Mouse (Mus musculus): Measurements from ENCODE around the gene Hmga1. TPM values are rescaled to one million over a fixed set of nuclear protein-coding genes. Genes with fewer than 3 reads are reported as not detected.
A peak's percentile ranks its signal among the peaks of the same experiment; 100 is the strongest.

The Hmga1 gene
- total RNA-seq, 2 experiments from 2014 or later, result 47.3 to 52.7 TPM

DNA sequence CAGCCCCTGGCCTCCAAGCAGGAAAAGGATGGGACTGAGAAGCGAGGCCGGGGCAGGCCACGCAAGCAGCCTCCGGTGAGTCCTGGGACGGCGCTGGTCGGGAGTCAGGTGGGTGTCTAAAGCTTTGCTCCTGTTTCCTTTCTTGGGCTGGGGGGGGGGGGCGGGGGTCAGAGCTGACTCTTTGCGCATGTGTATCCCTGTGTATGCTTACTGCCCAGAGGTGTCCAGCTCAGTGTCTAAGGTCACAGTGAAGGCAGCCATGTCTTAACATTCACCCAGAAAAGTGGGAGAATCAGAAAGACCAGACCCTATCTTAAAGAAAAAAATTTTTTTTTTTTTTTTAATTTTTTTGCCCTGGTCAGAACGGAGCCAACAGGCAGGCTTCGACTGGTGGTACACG, 3.3 kb downstream of the Hmga1 start:
- no peak for DNase-seq

DNA sequence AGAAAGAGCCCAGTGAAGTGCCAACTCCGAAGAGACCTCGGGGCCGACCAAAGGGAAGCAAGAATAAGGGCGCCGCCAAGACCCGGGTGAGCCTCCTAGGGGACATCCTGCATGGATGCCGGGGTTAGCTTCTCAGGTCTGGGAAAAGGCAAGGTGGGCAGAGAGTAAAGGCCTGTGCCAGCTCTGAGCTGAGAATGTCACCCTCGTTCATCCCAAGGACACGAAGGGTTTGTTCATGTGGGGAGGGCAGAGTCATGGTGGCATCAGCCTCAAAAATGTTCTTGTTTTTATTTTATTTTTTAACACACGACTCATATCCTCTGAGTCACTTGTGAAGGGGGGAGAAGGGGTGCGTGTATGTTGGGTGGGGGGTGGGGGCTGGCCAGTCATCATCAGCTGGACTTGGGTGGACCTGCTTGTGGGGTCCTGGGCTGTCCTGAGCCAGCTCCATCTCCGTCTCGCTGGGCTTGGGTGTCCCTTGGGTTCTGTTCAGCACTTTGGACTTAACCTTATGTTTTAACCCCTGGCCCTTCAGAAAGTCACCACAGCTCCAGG, 4.7 kb downstream of the Hmga1 start:
- no peak for DNase-seq

DNA sequence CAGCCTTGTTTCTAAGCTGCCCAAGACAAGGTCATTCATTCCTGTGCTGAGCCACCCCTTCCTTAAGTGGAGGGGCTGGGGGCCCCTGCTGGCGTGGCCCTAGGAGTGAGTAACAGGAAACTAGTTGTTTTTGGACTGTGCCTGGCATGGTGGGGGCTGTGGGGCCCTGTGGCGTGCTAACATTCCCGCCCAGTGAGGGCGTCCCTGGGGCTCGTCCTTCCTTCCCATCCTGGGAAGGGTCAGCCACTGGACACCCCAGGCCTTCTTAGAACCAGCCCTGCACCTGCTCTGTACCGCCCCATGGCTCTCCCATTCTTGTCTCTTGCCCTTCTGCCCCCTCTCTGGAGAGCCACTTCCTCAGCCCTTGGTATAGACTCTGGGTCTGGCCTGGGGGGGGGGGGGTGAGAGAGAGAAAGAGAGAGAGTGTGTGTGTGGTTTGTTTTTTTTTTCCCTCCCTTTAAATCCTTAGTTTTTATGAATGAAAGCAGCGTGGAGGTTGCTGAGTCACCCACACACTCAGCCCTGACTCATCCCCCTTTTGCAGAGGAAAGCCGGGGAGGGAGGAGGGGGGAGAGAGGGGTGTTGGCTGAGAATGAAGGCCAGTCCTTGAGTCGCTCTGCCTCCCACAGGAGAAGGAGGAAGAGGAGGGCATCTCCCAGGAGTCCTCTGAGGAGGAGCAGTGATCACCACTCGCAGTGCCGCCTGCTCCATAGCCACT, 5.7 kb downstream of the Hmga1 start:
- DNase-seq, result peak; percentile 50 to 53

DNA sequence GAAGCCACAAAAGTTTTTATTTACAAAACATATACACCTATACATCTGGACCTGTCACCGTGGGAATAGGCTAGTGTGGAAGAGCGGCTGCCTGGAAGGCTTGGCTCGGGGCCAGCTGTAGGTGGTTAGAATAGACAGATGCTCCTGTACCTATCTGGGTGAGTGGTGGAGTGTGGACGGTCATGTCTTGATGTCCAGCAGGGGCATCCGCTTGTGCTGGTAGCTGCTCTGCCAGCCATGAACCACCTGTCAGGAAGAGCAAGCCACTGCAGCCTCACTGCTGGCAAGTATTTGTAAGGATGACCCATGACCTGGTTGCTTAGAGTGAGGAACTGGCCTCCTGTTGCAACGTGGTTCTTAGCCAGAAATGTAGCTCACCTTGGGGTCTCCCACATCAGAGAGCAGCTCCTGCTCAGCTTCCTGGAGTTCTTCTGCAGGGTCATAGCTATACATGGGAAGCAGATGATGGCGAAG, 7.5 kb downstream of the Hmga1 start:
- DNase-seq, result no peak

DNA sequence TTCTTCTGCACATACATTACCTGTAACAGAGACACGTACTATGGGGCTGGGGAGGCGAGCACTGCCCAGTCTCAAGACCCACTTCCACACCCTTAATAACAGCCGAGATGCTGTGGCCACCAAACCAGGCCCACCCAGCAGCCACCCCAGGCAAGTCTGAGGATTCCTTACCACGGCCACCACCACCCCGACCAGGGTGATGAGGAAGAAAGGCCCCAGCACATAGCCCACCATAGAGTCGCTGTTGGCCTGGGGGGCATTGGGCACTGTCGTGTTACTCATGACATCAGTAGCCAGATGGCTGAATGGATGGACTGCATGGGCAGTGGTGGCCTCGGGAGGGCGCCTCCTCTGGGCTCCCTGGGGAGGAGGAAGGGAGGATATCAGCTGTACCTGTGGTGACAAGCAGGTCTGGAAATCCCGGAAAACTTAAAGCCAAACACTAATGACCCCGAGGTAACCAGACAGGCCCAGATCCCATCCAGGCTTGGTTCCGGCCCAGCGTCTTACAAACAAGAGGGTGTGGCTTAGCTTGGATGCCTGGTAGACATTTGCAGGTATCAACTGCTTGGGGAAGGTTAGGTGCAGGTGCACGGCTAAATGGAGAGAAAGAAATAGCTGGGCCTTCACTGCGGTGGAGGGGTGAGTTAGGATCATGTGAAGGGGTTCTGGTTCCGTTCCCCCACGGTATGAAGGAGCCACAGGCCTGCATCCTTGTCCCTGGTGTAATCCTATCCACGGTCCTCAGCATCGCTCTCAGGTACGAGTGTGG, 8.3 kb downstream of the Hmga1 start:
- DNase-seq, result no peak

DNA sequence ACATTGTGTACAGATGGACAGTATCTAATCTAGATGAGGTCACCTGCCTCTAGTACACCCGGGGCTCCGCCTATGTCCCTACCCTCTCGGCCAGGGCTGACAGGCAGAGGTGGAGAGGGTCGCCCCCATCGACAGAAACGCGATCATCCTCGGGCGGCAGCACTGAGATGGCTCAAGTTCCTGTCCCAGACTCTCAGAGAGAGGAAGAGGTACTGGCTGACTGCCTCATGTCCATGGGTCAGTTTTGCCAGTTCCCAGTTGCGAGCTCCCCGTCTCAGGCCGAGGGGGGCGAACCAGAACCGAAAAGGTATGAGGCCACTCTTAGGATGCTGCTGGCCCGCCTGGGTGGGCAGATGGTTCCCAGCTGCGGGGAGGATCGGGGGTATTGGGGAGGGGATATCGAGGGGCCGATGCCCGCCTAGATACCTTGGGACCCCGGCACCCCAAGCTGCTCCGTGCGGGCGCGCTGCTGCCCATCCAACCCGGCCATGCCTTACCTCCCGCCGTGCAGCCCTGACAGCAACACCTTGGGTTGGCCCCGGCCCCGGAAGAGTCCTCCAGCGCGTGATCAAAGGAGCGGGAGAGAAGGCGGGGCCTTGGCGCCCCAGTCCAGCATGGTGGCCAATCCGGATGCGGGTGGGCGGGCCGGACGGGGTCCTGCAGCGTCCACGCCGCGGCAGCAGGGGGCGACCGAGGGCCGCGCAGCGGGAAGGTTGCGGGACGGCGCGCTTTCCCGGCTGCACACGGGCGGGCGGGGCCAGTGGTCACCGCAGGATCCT, 9.1 kb downstream of the Hmga1 start, which contains the start of gene AI413582:
TSS of gene AI413582 (minus strand) at position 594 of the 779 bp plus-strand sequence.
- DNase-seq, result peak; percentile 96 to 98

DNA sequence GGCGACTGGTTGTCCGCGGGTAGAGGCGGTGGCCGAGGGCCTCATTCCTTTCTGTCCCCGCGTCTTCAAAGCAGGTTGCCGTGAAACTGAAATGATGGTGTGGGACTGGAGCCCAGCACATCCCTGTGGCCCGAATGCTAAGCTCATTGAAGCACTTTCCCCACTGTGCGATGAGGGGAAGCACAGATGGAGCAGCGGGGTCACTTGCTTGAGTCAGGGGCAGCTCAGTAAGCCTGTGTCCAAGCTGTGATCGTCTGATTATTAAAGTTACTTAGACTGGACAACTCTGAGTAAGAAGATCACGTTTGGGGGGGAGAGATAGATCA, 9.6 kb downstream of the Hmga1 start:
- DNase-seq, result no peak

DNA sequence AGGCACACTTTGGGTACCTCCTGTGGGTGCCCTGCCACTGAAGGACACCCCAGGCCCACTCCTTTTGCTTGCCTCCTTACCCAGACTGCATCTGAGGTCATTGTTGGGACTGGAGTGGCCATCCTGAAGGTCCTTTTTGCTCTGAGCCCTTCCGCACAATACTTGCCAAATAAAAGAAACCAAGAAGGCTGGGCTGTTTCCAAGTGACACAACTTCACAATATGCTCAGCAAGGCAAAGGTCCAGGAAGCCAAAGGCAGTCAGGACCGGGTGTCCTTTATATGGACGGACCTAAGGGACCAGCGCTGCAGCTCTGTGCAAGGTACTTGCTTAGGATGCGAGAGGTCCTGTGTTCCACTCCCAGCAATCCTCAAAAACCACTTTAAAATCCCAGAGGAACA, 11.9 kb downstream of the Hmga1 start:
- no peak for DNase-seq

DNA sequence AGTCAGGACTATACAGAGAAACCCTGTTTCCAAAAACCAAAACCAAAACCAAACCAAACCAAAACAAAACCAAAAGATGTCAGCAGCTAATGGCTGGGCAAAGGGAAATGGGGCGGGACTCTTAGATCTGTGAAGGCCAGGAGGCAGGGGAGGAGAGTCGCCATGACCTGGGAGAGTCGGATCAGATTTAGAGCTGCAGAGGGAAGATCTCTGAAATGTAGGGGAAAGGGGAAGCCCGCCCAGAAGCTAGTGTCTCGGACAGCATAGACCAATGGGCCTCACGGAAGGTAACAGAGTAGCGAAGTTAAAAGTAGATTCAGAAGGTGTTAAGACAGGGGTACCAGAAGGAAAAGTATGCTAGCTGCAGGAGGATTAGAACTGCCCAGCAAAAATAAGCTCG, 15.0 kb downstream of the Hmga1 start:
- no peak for DNase-seq

DNA sequence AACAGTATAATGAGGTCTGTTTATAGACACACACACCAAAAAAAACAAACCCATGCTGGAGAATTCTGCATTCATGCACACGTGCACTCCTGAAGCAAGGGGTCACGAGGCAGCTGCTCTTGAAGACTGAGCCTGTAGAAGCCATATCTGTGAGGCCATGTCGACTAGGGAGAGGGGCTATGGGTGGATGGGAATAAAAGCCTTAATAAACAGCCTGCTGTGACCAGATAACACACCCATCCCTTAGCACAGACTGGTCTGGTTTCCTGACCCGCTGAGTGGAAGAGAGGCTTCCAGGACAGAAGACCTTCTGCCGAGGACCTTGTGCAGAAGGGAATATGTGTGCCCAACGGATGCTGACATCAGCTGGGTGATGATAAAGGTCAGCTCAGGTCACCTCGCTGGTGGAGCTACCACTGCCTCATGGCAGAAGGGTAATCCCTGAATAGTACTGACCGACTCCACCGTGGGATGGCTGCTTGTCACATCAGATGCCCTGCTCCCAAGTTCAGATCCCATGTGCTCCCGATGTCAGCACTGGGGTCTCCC, 17.5 kb downstream of the Hmga1 start:
- DNase-seq, result peak in 1 of 2 experiments; percentile 38

DNA sequence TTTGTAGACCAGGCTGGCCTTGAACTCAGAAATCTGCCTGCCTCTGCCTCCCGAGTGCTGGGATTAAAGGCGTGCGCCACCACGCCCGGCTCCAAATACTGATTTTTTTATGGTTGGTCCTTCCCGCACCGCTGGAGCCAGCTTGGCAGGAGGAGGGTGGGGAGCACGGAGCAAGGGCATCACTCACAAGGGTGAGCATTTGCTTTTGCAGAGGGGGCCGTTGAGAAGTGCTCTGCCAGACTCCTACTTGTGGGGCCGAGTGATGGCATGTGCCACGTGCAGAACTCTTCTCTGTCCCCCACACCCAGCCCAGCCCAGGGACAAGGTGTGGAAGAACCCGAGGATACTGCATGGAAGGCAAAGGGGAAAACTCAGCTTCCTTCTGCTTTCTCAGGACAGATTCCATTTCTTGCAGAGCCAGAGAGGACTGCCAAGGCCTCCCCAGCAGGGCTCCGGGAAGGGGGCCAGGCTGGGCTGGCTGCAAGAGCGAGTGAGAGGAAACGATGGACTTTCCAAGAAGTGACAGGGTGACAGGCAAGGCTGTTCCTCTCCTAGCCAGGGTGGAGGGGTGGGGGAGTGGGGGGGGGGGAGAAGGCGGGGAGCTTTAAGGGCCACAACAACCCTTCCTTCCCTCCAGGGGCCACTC, 18.3 kb downstream of the Hmga1 start:
- DNase-seq, result peak; percentile 86 to 90

DNA sequence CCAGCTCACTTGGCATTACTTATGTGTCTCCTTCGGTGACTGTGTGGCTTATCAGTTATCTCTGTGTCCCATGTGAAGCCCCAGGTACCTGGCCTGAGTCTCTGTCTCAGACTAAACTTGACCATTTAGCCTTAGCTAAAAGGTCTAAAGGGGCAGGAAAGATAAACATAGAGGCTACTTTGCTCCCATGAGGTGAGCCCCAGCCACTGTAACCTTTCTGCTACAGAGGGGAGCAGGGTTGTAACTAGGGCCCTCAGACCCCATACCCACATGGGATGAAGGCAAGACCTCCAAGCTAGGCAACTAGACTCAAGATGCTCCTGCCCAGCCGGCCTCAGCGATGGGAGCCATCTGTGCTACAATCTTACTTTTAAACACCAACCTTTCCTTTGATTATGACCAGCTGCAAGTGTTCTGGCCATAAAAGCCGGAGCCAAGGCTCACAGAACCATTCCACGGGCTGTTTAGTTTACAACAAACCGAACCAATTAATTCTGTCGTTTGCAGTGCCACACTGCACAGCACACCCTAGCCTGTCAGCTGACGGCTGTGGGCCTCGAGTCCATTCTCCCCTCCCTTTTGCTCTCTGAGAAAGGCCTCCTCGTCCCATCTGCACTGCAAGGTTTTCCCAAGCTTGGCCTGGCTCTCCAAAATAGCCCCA, 18.9 kb downstream of the Hmga1 start:
- DNase-seq, result peak in 1 of 2 experiments; percentile 36

DNA sequence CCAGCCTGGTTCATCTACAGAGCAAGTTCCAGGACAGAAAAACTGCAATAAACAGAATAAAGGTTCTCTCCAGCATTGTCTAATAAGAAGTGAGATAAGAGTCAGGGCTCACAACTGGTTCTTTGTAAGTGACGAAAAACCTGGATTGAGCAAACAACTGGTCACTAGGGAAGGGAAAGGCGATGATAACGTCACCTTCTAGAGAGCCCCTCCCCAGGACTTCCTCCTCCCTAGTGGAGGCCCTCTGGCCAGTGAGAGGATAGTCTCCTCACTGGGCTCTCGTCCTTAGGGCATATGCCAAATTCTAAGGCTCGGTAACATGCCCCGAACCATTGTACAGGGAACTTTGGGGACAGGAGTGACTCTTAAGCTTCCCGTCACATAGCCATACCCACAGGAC, 19.8 kb downstream of the Hmga1 start:
- DNase-seq, result no peak

DNA sequence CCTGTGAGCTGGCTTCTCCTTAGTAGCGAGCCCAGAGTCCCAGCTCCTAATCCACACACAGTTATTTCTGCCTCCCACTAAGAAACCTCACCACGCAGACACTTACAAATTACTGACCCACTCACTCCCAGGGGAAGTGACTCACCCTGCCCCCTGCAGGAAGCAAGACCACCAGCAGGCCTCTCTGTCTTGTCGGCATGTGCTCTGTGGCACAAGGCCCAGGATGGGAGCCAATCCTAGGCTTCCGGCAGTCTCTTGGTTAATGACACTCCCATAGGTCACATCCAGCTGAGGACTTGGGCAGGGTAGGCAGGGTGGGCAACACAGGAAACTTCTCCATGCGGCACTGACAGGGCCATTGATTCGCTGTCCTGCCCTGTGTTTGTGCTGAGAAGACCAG, 21.2 kb downstream of the Hmga1 start:
- no peak for DNase-seq

DNA sequence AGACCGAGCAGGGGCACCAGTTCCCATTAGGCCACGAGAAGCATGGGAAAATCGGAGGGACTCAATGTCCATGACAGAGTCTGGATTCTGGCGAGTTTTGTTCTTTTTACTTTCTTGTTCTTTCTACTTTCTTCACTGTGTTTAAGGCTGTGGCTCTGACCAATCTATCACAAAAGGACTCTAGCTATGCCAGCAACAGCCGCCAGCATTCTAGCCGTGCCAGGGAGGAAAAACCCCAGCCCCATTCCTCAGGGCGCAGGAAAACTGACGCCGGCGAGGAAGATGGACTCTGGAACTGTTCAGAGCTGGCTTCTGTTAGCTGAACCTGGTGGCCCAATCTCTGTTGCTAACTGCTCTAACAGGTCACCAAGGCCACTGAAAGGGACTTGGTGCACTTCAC, 22.2 kb downstream of the Hmga1 start:
- DNase-seq, result no peak

DNA sequence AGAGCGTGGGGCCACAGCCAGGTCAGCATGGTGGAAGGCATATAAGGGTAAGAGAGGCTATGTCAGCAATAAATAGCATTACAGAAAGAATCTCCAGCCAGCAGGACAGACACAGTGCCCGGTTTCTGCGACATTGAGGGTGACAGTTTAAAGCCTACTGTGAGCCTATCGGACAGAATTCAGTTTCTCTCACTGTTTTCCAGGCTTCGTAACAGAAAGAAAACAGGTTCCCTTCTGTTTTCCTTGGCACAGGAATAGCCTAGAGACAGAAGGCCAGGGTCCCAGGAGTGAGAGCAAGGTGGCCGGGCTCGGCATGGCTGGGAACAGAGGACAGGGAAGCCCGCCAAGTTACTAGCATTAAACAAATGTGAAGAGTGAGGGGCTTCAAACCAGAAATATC, 23.5 kb downstream of the Hmga1 start:
- no peak for DNase-seq

DNA sequence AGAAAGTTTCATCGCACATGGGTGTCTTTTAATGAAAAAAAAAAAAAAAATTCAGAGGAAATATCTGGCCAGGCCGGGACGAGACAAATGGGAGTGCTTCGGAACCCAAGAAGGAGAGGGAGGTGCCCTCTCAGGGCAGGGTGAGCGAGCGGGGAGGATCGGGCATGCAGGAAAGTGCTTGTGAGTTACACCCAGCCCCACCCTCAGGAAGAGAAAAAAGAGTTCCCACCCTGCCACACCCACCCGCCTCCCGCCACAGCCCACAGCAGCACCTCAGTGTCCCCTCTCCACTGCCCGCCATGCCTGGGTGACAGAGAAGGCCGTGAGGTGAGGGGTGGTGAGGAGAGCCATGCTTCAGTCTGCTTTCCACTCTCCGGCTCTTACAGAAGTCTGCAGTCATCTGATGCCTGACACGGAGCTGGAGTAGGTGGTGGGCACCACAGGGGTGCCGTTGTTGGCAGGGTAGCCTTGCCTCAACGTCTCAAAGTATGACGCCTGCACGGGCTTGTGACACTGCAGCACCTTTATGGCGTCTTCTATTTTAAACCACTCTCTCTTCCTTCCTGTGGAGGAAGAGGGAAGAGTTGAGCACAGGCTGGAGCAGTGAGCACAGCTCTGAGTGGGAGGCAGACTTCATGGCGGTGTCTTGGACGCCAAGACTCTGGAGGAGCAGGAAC, 24.2 kb downstream of the Hmga1 start:
- no peak for DNase-seq

DNA sequence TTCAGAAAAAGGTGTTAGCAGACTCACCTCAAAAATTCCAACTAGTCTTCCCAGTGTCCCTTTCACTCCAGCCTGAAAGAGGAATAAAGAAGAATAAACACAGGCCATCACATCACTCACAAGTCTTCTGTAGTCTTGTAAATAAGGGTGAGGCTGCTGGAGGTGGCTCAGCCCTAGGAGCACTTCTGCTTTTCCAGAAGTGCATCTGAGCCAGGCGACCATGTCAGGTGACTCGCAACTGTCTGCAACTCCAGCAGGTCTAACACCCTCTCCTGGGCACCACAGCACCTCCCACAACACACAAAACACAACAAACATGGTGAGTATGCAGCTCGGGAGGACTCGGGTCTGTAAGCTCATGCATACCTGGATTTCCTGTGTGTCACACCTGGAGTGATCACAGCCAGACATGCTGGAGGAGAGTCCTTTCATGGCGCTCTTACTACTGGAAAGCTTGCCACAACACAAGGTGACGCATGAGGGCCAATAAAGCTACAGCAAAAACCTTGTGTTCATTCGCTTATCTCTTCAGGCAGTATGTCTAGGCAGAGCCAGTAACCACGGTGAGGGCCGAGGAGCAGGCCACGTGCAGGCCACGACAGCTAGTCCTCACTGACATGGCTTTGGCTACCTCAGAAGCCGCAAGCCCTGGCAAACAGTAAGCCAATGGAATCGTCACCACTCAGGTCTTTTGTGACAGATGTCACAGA, 27.0 kb downstream of the Hmga1 start:
- DNase-seq, result no peak

DNA sequence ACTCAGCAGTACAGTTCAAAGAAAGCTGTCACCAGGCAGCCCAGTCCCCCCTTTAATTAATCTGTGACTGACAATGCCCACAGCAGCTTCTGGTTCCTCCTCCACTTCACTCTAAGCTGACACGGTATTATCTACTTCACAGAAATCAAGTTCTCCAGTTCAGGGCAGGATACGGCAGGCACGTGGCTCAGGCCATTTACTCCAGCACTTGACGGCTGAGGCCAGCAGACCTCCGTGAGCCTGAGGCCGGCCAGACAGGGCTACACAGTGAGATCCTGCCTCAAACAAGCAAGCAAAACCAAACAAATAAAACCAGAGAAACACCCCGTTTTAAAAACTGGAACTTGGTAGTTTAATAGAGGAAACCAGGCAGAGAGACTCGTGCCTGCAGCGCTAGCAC, 30.4 kb downstream of the Hmga1 start:
- DNase-seq, result peak; percentile 65 to 72

DNA sequence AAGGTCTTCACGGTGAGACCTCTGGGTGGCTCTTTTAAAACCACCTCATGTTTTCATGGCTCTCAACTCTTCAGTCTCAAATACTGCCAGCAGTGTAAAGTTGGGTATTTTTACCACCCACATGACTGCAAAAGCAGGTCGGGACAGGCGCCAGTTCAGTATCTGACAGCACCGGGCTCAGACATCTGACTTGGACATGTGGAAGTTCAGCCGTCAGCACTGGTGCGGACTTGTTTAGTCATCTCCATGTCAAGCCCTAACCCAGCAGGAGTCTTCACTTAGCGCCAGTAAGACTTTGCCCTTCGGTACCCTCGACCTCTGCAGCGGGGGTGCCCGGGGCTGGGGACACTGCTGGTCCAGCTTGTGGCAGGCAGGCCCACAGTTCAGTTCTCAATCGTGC, 31.0 kb downstream of the Hmga1 start:
- DNase-seq, result peak; percentile 76 to 78
